Mouse (Mus musculus): ENCODE measurements around the gene Ercc1.

DNA sequence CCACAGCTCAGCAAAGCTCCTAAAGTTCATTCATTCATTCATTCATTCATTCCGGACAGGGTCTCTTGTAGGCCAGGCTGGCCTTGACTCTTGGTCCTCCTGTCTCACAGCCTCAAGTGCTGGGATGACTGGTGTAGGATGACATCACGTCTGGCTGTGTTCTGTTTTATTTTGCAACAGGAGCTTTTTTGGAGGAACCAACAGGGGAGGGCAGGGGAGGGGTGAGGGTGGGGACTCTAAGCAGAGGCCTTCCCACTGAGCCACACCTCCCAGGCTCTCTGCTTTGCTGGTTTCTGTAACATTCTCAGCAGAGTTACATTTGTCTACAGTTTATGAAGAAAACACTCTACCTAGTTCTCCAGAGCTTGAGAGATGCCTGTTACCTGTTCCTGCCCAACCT, 6.5 kb upstream of the Ercc1 start:
- TF ChIP-seq EP300 (optimal IDR thresholded peaks at IDR 0.05) (no peak), CTCF (IDR thresholded peaks at IDR 0.05; ENCODE audit: low read depth) (no peak)

All from stomach, postnatal 0 days (tissue).